Mouse (Mus musculus) layer of hippocampus, postnatal 10 days (tissue): ENCODE measurements at regions not wholly inside any gene's neighbourhood (a gene's known extent, or its start where the extent isn't known, plus 50 kb on each side); places are given as distances from the start of the nearest gene placed in this dataset.

ENCODE experiments used
- DNase-seq, 2 experiments: peaks; one replicate each; pipeline ENCODE4 v3.0.0; 2021; ENCODE audit warnings: low spot score in 2 of 2
- microRNA-seq, 2 experiments: library from miRNA; unstranded; fragments of <30 nt; microRNA quantifications; one replicate each; pipeline ENCODE4 v1.2.0; 2021

DNA sequence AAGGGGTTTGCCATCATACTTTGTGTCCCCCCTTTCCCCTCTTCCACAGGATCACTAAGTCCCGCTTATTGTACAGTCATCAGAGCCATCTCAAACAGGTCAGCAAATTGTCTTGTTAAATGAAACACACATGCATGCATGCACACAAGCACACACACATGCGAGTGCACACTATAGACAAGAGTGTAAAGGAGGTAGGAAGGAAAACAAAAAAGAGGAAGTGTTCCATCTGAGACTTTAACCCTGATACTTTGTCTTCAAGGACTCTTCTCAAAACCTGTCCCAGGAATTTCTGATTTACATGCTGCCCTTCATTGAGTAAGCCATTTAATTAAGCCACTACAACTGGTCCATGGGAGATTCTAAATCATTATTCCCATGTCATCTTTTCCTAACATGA is 75.0 kb upstream of the Nrp1 start:
- no peak for DNase-seq

DNA sequence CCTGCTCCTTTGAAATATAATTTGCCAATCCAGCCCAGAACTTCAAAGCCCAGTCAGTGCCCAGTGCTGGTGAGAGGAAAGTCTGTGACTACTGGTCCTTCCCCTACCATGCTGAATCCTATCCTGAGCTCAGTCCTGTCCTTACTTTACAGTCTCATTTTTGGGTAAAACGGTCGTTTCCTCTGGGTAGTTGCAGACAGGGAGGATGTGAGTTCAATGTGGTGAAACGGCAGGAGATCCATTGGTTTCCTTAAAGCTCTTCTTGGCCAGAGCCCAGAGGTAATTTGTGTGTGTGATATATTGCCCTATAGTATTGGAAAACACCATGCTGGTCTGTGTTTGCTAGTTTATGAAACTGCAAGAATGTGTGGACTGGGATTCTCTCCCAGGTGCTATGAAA is 73.6 kb upstream of the Nrp1 start:
- DNase-seq = no peak

DNA sequence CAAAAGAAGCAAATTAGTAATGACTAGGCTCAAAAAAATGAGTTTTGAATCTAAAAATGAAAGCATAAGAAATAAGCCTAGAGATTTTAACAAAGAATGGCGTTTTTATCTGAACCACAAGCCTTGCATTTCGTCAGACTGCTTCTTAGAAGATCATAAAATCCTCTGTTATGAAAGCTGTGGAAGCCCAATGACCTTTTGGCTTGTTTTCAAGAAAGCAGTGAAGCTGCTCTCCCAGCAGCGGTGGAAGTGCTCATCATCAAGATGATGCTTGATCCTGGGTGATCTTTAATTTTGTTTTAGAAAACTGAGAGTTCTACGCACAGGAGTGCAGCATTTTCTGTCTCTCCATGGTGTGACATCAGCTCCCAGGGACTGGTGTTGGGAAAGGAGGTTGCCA is 68.3 kb upstream of the Nrp1 start:
- DNase-seq = no peak

DNA sequence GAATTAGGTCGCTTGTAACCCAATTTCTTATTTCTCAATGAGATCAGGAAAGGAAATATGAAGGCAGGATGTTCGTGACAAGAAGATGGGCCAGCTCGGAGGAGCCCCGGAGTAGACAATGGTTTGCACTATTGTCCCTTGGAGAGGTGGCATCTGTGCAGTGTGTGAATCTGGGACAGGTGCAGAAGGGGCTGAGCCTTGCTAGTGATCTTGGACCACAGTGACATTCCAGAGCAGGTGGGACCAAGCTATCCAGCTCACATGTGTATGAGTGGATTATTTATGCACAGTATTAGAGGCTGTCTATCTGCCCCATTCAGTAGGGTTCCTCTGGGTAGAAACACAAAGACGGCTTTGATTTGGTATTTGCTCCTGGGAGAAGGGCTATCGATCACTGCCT is 66.0 kb upstream of the Nrp1 start:
- DNase-seq = no peak

DNA sequence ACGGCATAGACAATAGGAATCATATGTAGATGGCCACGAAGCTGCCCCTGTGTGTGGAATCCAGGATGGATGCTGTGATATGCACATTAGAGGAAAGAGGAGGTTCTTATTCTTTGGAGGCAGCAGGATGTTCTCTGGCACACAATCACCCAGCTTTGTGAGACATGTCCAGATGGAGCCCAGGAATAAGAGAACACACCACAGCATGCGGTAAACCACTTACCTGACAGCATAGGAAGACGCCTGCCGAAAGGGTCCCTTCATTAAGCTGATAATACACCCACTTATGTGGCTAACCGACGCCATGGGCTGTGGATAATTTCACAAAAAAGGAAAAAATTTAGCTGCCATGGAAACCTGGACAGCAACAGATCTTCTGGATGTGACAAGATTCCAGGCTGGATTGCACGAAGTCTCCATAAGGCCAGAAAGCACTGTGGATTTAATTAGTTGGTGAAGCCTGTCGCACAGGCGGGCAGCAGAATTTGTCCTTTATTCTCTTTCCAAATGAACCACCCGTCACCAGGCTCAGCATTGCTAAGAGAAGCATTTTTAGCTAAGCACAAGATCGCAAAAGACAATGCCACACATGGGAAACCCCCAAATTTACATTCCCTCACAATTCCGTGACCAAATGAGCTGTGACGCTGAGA is 61.5 kb upstream of the Nrp1 start:
- peak; percentile 46 for DNase-seq

DNA sequence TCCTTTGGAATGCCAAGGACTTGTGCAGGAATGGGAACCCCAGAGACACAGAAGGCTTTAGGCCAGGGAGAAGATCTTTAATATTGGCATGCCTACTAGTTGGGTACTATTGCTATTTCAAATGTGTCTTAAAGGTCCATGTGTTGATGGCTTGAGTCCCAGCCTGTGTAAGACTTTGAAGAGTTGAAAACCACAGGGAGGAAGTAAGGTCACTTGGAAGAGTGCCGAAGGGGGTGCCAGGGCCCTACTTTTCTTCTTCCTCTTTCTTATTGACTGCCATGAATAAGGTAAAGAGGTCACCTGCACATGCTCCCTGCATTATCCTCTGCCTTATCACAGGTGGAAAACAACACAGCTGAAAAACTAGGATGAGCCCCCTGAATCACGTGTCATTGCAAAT is 56.1 kb upstream of the Nrp1 start:
- no peak for DNase-seq

Small RNA genes lying in the stretch of these regions (microRNA-seq; reads per million reads assigned to microRNA genes)
- gene Mir21c = 0 reads per million in 2 experiments
